Mouse (Mus musculus): ENCODE measurements around the gene Rprd2.
A peak's percentile ranks its signal among the peaks of the same experiment; 100 is the strongest.
"Not testable (repeated sequence)": the region's sequence is repeated elsewhere in the genome, so short reads cannot be mapped to it uniquely, and the experiment has no call there.

The Rprd2 gene

DNA sequence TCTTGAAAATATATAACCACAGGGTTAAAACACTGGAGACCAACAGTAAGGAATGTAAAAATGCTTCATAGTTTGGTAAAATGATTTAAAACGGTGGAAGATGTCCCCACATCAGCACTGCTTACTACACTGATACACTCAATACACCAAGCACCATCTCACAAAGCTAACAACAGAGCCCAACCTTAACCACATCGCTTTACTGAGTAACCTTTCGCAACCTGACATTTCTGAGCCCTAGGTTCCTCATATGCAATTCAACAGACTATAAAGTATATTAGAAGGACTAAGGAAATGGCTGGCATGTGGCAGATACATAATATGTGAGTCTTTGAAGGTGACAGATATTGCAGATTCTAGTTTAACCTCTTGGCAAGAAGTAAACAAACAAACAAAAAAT lies 2.0 kb downstream of the Rprd2 start:
- DNase-seq = no peak

DNA sequence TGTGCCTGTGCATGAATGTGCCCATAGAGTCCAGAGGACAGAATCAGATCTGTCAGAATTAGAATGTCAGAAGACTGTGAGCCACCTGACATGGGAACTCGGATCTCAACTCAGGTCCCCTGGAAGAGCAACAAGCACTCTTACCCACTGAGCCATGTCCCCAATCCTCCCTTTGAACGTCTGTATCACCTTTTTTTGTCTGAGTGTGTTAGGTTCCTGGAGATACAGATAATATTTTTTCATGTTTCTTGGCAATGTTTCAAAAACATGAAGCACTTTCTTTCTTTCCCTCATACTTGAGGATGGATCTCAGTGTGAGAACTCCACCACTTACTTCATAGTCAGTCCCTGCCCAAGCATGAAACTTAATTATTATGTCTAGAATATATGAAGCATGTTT lies 10.3 kb downstream of the Rprd2 start:
- DNase-seq = no peak

DNA sequence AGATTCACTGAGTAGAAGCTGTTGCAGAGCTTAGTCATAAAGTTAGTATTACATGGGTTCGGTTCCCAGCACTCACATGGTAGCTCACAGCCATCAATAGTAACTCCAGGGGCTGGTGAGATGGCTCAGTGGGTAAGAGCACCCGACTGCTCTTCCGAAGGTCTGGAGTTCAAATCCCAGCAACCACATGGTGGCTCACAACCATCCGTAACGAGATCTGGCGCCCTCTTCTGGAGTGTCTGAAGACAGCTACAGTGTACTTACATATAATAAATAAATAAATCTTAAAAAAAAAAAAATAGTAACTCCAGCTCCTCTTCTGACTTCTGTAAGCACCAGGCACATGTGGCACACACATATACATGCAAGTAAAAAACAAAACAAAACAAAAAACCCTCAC lies 11.0 kb downstream of the Rprd2 start:
- DNase-seq = not testable (repeated sequence)

DNA sequence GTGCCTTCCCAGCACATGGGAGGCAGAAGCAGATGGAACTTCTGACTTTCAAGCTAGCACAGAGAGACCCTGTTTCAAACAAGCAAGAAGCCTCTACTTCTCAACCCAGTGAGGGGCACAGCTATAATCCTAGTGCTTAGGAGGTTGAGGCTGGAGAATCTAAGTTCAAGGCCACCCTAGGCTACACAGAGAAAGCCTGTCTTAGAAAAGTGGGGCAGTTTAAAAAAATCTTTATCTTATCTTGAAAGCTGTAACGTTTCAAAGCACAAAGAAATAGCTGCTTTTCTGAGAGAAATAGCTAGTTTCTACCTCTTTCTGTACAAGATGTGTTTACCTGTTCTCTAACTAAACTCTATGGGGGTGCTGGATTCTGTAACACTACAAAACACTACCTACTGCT lies 12.0 kb downstream of the Rprd2 start:
- DNase-seq = no peak

DNA sequence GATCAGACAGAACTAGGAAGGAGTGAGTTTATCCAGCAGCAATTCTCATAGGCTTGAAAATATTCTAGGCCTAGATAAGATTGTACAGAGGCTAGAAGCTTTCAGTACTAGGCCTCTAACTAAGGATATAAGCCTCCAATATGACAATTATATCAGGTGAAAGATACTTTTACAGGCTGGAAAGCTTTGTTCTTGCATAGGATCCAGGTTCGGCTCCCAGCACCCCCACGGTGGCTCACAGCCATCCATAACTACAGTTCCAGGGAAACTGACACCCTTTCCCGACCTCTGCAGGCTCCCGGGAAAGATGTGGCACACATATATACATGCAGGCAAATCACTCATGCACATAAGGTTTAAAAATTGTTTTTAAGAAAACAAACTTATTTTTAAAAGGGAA lies 14.8 kb downstream of the Rprd2 start:
- no peak for DNase-seq

DNA sequence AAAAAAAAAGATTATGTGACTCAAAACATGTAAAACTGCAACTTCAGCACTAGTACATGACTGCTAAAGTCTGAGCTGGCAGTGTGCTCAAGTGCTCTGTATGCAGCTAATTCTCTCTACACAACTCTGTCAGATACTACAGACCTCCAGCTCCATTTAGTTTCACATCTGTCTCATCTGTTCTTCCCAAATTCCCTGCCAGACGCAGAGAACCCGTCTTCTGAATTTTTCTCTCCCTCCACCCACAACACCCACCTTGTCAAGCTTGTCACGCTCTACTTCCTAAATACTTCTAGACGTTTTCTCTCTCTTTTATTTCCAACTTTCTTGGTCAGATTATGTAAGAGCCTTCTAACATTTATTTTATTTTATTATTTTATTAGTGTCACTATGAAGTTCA lies 19.9 kb downstream of the Rprd2 start:
- peak; percentile 13 for DNase-seq

DNA sequence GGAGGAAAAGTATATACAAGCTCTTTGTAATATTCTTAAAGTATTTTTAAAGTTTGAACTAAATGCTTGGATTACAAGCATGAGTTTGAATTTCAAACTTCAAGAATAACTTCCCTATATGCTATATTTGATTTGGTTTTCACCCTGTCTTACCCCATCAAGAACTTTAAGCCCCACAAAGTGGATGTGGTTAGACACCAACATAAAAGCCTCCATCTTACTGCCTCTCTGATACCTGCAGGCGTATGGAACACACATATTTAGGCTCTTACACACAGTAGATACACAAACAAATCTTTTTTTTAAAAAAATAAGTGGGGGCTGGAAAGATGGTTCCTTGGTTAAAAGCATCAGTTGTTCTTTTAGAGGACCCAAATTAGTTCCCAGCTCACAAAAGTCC lies 24.4 kb downstream of the Rprd2 start:
- DNase-seq = no peak

DNA sequence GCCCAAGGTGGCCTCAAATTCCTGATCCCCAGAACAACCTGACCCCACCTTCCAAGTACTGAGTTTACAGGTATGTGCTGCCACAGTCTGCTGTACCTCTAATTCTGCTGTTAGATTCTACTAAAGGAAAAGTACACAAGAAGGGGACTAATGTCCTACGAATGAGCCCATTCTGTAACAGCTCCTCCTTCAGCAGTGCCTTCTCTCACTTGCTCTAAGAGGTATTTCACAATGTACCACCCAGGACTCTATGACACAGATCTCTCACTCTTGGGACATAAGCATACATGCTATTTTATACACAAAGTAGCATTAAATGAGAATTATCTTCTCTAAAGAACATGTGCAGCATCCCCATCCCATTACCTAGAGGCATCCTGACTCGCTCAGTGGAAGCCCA lies 25.0 kb downstream of the Rprd2 start:
- DNase-seq = no peak

DNA sequence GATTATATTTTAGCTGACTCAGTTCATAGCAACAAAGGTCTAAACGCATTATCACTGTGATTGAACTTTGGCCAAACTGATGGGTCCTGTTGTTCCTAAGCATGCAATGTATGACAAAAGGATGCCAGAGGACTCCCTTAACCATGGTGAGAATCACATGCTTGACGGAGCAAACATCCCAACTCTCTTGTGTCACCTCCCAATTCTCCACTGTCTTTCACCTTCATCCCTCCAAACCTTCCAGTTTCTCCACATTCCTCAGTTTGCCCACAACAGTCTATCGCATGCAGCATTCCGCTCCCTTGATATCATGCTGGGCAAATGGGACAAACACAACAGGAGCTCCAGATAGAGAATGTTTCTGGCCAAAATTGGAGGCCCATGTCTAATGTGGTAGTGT lies 33.2 kb downstream of the Rprd2 start:
- no peak for DNase-seq

DNA sequence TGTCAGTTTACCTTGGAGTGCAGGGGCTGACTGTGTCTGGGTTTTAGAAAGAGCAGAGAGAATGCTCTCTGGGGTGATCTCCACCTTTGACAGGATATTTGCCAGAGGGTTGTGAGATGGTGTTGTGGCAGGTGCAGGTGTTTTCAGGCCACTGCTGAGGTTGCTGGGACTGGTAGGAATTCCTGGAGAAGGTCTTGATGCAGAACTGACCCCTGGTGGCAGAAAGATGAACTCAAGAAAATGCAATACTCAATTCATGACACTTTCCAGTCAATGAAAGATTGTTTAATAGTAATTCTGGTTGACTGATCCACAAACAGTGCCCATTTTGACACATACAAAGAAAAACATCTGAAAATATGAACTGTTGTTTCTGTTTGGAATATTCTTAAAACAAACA lies 46.7 kb downstream of the Rprd2 start:
- no peak for DNase-seq

DNA sequence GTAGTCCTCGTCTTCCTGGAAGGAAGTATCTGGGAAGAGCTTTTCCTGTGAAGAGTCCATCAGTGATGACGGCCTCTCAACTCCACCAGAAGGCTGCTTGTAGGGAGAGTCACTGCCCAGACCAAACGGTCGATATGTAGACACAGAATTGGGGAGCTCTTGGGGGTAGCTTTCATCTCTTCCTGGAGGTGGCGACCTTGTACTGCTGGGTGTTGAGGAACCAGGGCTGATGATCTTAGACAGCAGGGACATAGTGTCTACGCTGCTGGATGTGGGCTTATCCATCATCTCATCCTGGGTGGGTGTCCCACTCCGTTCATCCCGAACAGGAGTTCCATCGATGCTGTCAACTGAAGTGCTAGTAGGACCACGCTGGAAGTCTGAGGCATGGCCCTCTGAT lies 53.1 kb downstream of the Rprd2 start:
- DNase-seq = no peak

DNA sequence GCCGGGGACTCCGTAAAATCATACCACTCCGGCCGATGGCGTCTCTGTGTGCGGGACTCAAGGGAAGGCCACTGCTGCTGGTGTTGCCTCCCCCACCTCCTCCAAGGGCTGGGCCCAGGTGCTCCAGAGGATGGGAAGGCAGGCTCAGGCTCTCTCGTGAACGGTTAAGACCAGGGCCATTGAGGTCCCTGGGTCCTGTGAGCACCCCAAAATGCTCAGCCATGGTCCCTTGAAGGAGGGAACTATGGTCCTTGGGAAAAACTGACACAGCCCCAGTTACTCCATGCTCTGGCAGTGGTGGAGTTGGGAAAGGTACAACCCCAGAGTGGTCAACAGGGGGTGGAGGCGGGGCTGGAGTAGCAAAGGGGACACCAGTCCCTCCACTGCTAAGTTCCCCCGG lies 54.9 kb downstream of the Rprd2 start:
- no peak for DNase-seq

DNA sequence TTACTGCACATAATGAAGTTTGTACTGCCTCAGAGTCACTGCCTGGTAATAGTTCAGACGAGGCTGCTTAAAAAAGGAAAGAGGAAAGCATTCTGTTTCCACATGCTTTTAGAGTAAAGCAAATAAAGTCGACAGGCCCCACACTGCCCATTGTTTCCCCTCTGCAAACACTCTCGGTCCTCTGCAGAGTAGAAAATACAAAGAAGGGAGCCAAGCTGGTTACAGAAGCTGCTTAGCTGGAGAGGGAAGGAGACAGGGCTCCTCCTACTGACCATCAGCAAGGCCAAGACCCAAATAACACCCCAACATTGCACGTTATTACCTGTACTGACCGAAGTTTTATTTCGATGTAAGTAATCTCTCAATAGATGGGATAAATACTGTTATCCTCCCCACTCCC lies 55.7 kb downstream of the Rprd2 start:
- DNase-seq = no peak

DNA sequence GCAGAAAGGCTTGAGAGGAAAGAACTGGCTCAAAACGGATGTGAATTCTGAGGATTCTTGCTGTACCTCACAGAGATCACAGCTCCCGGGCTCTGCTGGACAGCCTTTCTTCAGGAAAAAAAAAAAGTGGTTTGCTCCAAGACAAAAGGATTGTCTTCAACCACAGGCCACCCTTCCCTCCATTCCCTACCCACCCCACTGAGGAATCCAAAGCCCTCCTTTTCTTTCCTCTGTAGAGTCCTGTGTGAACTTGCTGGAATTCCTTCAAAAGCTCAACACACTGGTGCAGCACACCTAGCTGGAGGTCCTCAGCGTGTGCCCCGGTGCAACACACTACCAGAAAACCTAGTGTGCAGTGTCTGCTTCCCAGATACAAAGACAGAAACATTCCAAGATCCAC lies 56.9 kb downstream of the Rprd2 start:
- no peak for DNase-seq

DNA sequence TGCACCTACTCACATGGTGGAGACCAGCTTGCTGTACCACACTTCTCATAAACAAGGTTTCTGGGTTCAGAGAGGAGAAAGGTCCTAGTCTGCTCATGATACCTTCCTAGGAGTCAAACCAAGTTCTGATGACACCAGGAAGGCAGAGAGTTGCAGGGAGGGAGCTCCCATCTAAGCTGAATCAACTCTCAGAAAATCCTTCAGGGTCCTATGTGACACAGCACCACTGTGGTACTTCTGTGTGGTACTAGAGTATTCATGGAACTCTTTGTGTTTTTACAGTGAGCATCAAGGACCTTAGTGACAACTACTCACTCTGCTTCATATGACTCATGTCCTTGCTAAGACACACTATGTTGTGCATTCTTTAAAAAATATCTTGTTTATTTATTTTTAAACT lies 58.0 kb downstream of the Rprd2 start:
- no peak for DNase-seq

DNA sequence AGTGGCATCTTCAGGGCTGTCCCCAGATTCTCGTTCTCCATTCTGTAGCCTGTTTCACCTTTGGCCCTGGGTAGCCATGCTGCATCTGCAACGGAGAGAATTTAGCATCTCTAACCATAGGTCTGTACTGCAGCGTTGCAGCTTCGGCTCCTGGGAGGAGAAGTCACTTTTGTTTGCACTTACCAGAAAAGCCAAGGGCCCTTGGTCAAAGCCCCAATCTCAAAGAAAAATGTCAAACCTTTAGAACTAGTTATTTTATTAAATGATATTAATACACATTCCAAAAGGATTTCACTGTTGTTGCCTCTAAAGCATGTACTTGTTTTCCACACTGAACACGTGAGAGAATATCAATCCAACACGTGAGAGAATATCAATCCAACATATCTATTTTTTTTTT lies 58.6 kb downstream of the Rprd2 start, which contains the start of gene Tars2:
Gene Tars2 (minus strand): TSS at position 101 of the 400 bp plus-strand sequence.
- no peak for DNase-seq

DNA sequence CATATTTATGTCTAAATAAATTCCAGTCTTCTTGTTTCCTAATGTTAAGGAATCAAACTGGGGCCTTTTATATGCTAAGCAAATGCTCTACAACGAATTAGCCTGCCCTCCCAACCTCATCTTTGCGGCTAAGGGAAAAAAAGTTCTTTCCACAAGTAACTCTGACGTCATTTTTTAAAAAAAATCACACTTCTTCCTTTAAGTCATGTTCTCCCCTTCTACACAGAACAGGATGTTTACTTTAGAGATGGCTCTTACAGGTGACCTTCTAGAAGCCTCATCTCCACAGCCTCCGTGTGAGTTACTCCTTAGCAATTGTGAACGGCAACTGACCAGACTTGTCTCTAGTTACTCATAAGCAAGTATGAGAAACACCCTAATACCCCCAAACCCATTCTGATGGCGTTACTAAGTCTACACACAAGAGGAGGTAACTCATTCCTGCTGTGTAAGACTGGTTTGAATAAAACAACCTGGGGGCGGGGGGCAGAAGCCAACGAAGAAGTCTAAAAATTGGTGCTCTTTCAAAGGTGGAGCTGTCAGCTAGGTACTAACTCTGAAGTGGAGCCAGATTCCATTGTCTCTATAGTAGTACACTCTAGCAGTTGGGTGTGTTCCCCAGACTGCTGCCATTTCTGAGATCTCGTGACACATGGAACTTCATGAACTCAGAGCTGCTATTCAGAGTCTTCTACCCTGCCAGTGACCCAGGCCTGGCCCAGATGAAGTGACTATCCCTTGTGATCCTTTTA lies 60.0 kb downstream of the Rprd2 start:
- no peak for DNase-seq

DNA sequence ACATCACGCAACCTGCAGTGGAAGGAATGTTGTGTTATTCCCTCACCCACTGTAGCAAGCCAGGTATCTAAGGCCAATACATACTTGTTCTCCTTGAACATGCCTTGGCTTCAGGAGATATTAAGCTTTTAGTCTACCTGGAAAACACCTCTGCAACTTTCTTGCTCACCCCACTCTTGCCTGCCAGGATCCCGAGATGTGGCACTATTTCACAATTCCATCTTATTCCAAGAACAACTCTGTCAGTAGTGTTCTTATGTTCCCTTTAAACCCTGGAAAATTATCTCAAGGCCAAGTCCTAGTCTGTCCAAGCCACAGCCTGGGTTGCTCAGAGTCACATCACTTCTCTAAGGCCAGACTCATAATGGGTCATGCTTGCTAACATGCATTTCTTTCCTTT lies 61.9 kb downstream of the Rprd2 start:
- no peak for DNase-seq

DNA sequence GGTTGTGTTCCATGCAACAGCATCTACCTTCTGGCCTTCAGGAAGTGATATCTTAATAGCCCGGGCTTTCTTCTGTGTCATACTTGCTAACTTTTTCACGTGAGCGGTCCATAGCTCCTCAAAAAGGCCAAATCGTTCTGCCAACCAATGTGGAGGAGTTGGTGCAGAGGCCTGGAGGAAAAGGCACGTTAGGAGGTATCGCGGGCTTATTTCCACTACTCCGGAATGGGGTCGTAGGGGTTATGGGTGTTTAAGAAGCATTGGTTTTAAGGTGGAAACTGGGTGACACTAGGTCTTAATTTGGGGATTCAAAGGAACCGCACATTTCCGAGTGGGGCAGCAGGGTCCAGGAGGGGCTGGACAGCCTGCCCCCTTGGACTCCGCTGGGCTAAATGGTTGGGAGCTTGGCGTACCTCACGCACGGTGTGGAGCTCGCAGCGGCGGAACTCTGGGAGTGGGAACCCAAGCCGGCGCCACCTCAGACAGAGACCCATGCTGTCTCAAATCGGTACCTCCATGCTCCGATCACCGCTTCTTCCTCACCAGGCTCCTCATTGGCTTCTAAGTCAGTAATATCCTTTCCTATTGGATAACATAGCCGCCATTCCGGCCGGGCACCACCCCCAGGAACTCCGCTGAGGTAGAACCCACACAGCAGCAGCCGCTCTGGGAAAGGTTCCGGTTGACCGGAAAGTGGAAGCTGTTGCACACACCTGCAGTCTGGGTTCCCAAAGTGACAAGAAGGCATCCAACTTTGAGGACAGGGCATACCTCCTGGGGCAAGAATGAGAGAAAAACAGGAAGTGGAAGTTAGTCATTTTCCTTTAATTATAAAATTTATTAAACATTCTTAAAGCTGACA lies 64.1 kb downstream of the Rprd2 start:
- peak; percentile 97 for DNase-seq

DNA sequence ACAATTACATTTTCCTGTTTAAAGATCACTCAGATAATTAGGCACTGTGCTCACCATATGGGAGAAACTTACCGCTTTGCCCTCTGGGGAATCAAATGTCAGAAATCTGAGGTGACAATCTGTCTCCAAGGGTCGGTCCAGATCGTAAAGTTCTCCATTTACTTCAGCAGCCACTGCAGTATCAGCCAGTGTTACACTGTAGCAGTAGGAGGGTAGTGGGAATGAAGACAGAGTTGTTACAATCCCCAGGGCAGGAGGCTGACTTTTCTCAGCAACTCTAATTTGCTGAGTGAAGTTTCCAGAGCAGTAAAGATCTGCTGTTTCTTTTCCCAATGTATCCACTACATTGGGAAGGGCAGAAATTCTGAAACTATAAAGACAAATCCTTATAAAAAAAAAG lies 65.7 kb downstream of the Rprd2 start:
- DNase-seq = no peak

DNA sequence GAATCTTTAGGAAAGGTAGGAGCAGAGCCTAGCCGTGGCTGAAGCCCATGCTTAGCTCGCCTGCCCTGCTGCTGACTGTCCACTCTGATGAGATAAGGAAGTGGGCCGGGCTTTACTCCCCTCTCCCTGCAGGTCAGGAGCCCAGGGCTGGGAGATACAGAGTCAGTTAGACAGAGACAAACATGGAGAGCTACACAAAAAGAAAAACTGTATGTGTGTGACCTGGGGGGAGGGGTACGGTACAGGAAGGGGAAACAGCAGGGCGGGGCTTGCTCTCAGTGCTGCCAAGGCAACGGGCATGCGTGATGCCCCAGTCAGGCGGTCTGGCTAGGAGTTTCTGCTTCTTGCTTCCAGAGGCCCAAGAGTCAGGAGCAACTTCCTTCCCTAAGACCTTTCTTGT lies 78.3 kb downstream of the Rprd2 start:
- no peak for DNase-seq

DNA sequence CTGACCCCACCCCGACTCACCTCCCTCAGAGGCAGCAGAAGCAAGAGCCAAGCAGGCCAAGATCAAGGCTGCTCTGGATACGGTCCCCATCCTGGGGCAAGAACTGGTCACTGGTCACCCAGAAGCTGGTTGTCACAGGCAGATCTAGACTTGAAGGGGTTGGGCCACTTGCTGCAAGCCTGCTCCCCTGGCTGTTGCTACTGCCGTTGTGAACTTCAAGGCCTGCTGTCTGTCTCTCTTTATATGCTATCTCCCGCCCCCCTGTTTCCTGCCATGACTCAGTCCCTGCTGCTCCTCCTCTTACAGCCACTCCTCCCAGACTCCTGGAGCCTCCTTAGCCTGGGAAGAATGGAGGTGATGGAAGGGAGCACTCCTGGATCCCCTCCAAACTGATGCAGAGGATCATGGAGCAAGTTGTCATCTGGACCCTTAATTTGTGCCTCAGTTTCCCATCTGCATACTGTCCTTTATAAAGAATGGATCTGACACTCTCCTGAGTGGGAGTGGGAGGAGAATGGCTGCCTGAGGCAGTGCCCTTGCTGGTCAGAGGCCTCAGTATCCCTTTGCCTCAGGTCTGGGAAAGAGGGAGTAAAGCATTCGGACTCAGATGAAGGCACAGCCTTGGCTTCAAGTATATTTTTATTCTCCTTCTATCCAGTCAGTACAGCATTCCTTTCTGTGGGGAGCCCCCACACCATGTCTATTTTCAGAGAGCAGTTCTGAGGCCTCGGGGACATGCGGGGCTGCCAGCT lies 79.1 kb downstream of the Rprd2 start, which contains the start of gene Ecm1:
Gene Ecm1 (minus strand): TSS at position 217 of the 752 bp plus-strand sequence.
- DNase-seq = peak; percentile 71

DNA sequence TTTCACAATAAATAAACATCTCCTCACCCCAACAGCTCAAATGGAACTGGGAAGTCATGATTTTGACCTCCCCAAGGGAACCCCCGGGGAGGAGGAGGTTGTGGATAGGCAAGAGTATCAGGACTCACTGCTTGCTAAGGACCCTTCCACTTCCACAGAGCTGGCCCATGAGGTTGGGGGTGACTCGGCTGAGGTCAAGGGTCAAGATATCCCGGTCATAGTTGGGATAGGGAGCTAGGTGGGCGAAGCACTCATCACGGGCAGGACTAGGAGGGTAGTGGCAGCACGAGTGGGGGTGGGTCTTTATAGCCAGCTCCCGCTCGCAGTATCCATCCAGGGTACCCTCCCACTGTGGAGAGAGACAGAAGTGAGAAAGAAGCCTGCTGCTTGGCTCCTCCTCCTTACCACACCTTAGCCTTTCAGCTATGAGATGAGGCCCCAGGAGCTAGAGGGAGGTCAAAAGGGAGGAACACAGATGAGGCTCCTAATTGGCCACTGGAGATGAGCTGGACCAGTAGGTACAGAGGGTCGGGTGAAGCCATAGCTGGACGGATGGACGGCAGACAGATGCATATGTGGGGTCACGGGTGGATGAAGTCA lies 83.5 kb downstream of the Rprd2 start:
- no peak for DNase-seq
